Mouse (Mus musculus): ENCODE data around the gene Klk1b9. TPM values are rescaled to one million over a fixed set of nuclear protein-coding genes. Genes with fewer than 3 reads are reported as not detected.

Gene Klk1b9
- total RNA-seq, 2 experiments from 2014 or later, result not detected

Other genes starting within 250 kb of the Klk1b9 start
- not detected in 2 replicates for gene Klk12, start 207.2 kb upstream of the Klk1b9 start, total RNA-seq (2014; fragmentation: Nextera tagmentation)
- not detected in 2 replicates for gene Klk12, start 207.2 kb upstream of the Klk1b9 start, total RNA-seq (2017)
- gene Klk11, start 201.5 kb upstream of the Klk1b9 start, total RNA-seq (2014; fragmentation: Nextera tagmentation), result not detected in 2 replicates
- gene Klk11, start 201.5 kb upstream of the Klk1b9 start, total RNA-seq (2017), result not detected in 2 replicates
- gene Klk10, start 195.0 kb upstream of the Klk1b9 start, total RNA-seq (2014; fragmentation: Nextera tagmentation), result not detected in 2 replicates
- not detected in 2 replicates for gene Klk10, start 195.0 kb upstream of the Klk1b9 start, total RNA-seq (2017)
- not detected in 2 replicates for gene Klk9, start 184.2 kb upstream of the Klk1b9 start, total RNA-seq (2014; fragmentation: Nextera tagmentation)
- not detected in 2 replicates for gene Klk9, start 184.2 kb upstream of the Klk1b9 start, total RNA-seq (2017)
- gene Klk8, start 178.5 kb upstream of the Klk1b9 start, total RNA-seq (2014; fragmentation: Nextera tagmentation), result 4.7 and 9.3 TPM in 2 replicates
- gene Klk8, start 178.5 kb upstream of the Klk1b9 start, total RNA-seq (2017), result 2.4 and 6.9 TPM in 2 replicates
- gene Klk7, start 164.8 kb upstream of the Klk1b9 start, total RNA-seq (2014; fragmentation: Nextera tagmentation), result not detected in 2 replicates
- gene Klk7, start 164.8 kb upstream of the Klk1b9 start, total RNA-seq (2017), result not detected in 2 replicates
- gene Klk6, start 151.6 kb upstream of the Klk1b9 start, total RNA-seq (2014; fragmentation: Nextera tagmentation), result not detected in 2 replicates
- gene Klk6, start 151.6 kb upstream of the Klk1b9 start, total RNA-seq (2017), result not detected in 2 replicates
- not detected in 2 replicates for gene Klk5, start 134.1 kb upstream of the Klk1b9 start, total RNA-seq (2014; fragmentation: Nextera tagmentation)
- gene Klk5, start 134.1 kb upstream of the Klk1b9 start, total RNA-seq (2017), result not detected in 2 replicates
- gene Klk4, start 94.9 kb upstream of the Klk1b9 start, total RNA-seq (2014; fragmentation: Nextera tagmentation), result not detected in 2 replicates
- not detected in 2 replicates for gene Klk4, start 94.9 kb upstream of the Klk1b9 start, total RNA-seq (2017)
- not detected in 2 replicates for gene Klk15, start 42.3 kb upstream of the Klk1b9 start, total RNA-seq (2014; fragmentation: Nextera tagmentation)
- not detected in 2 replicates for gene Klk15, start 42.3 kb upstream of the Klk1b9 start, total RNA-seq (2017)
- not detected in 2 replicates for gene Klk1b8, start 25.4 kb upstream of the Klk1b9 start, total RNA-seq (2014; fragmentation: Nextera tagmentation)
- gene Klk1b8, start 25.4 kb upstream of the Klk1b9 start, total RNA-seq (2017), result not detected in 2 replicates
- gene Klk1b1, start 9.3 kb upstream of the Klk1b9 start, total RNA-seq (2014; fragmentation: Nextera tagmentation), result not detected in 2 replicates
- gene Klk1b1, start 9.3 kb upstream of the Klk1b9 start, total RNA-seq (2017), result not detected in 2 replicates
- not detected in 2 replicates for gene Klk1b11, start 19.8 kb downstream of the Klk1b9 start, total RNA-seq (2014; fragmentation: Nextera tagmentation)
- not detected in 2 replicates for gene Klk1b11, start 19.8 kb downstream of the Klk1b9 start, total RNA-seq (2017)
- gene Klk1b26, start 36.1 kb downstream of the Klk1b9 start, total RNA-seq (2014; fragmentation: Nextera tagmentation), result not detected in 2 replicates
- gene Klk1b26, start 36.1 kb downstream of the Klk1b9 start, total RNA-seq (2017), result not detected in 2 replicates
- not detected in 2 replicates for gene Klk1b27, start 76.2 kb downstream of the Klk1b9 start, total RNA-seq (2014; fragmentation: Nextera tagmentation)
- not detected in 2 replicates for gene Klk1b27, start 76.2 kb downstream of the Klk1b9 start, total RNA-seq (2017)
- not detected in 2 replicates for gene Klk1b21, start 126.3 kb downstream of the Klk1b9 start, total RNA-seq (2014; fragmentation: Nextera tagmentation)
- gene Klk1b21, start 126.3 kb downstream of the Klk1b9 start, total RNA-seq (2017), result not detected in 2 replicates
- not detected in 2 replicates for gene Klk1b22, start 136.6 kb downstream of the Klk1b9 start, total RNA-seq (2014; fragmentation: Nextera tagmentation)
- gene Klk1b22, start 136.6 kb downstream of the Klk1b9 start, total RNA-seq (2017), result not detected in 2 replicates
- gene Klk1b16, start 160.7 kb downstream of the Klk1b9 start, total RNA-seq (2014; fragmentation: Nextera tagmentation), result not detected in 2 replicates
- not detected in 2 replicates for gene Klk1b16, start 160.7 kb downstream of the Klk1b9 start, total RNA-seq (2017)
- not detected in 2 replicates for gene Klk1b24, start 212.2 kb downstream of the Klk1b9 start, total RNA-seq (2014; fragmentation: Nextera tagmentation)
- gene Klk1b24, start 212.2 kb downstream of the Klk1b9 start, total RNA-seq (2017), result not detected in 2 replicates
- not detected in 2 replicates for gene Klk1b3, start 222.1 kb downstream of the Klk1b9 start, total RNA-seq (2014; fragmentation: Nextera tagmentation)
- gene Klk1b3, start 222.1 kb downstream of the Klk1b9 start, total RNA-seq (2017), result not detected in 2 replicates
- not detected in 2 replicates for gene Klk1b4, start 231.4 kb downstream of the Klk1b9 start, total RNA-seq (2014; fragmentation: Nextera tagmentation)
- gene Klk1b4, start 231.4 kb downstream of the Klk1b9 start, total RNA-seq (2017), result not detected in 2 replicates
- not detected in 2 replicates for gene Klk1b5, start 239.9 kb downstream of the Klk1b9 start, total RNA-seq (2014; fragmentation: Nextera tagmentation)
- not detected in 2 replicates for gene Klk1b5, start 239.9 kb downstream of the Klk1b9 start, total RNA-seq (2017)
- gene Klk1, start 249.3 kb downstream of the Klk1b9 start, total RNA-seq (2014; fragmentation: Nextera tagmentation), result not detected in 2 replicates
- gene Klk1, start 249.3 kb downstream of the Klk1b9 start, total RNA-seq (2017), result not detected in 2 replicates